15 mouse cellular contexts compared by ENCODE assay signal in the genomic region with DNA sequence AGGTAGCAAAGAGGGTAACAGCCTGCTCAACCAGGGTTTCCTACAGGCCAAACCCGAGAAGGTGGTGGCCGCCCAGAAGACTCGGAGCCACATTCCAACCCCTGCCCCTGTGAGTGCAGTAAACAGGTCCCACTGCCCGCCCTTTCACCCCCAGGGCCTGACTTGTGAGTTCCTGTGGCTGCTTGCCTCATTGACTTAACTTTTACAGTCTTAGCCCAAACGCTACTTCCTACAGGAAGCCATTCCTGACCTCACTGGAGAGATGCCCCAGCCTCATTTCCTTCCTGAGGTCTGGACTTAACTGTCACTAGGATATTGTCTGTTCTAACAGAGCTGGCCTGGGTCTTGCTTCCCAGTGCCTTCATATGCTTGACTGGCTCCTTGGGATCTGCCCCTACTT. TPM values are rescaled to one million over a fixed set of nuclear protein-coding genes. Genes with fewer than 3 reads are reported as not detected.
DNase-seq lines count a peak whose midpoint lies in the region; ATAC-seq and TF ChIP-seq lines count a peak whose summit lies in the region.
"Had no signal": no experiment of that assay in that cellular context is flagged by ENCODE, and none has a peak within 500 bp of the region (broad histone marks: within the 10 kb centered on the region; RNA-seq: fewer than 3 reads in every experiment).

No protein-coding gene starts in this region.

- DNase-seq in embryo, embryonic 10.5 days (ENCODE audit: low spot score): peak; percentile 22
- no peak for DNase-seq in embryo, embryonic 10 days (ENCODE audit: low spot score)
- peak; percentile 43 for DNase-seq in adrenal gland, postnatal 14 days
- no peak for DNase-seq in liver, embryonic 14.5 days (ENCODE audit: low read depth in 3 of 3, low spot score in 3 of 3)
- DNase-seq in cerebellum, postnatal 4 days (ENCODE audit: low spot score in 2 of 2): no peak
- DNase-seq in cerebellum, postnatal 10 days: no peak
- no peak for DNase-seq in embryo, embryonic 9.5 days (ENCODE audit: extremely low spot score)
- DNase-seq: B cell, adult 2 months; lung, adult 18-20 months; thymus, adult 2 months had no signal

- H3K4me2 ChIP-seq in kidney, embryonic 15.5 days: no peak overlapping the region
- H3K4me2 ChIP-seq in liver, embryonic 14.5 days (ENCODE audit: low read depth): no peak overlapping the region
- H3K4me2 ChIP-seq: heart, embryonic 11.5 days; hindbrain, embryonic 13.5 days had no signal

- no peak for TF ChIP-seq CTCF in liver, embryonic 14.5 days (IDR thresholded peaks at IDR 0.05; ENCODE audit: low read depth)

- 0 out of 2 replicates have a peak, but pooled peaks cover 4% of the 10 kb centered on the region for H3K4me1 ChIP-seq in kidney, embryonic 15.5 days
- no peaks in the 10 kb centered on the region for H3K4me1 ChIP-seq in liver, embryonic 14.5 days (replicated peaks; ENCODE audit: control insufficient read depth in 2 of 2, insufficient read depth in 2 of 2, low read length in 1 of 2)
- H3K4me1 ChIP-seq: embryonic facial prominence, embryonic 10.5 days; hindbrain, embryonic 13.5 days had no signal

- TF ChIP-seq EP300 in liver, embryonic 14.5 days (IDR thresholded peaks at IDR 0.05; ENCODE audit: low read depth): no peak

- H3K4me3 ChIP-seq in kidney, embryonic 15.5 days (replicated peaks): no peak overlapping the region
- no peak overlapping the region for H3K4me3 ChIP-seq in liver, embryonic 14.5 days (ENCODE audit: insufficient read depth in 1 of 2, low read depth in 2 of 2, low read length in 2 of 2)
- H3K4me3 ChIP-seq: embryonic facial prominence, embryonic 10.5 days; hindbrain, embryonic 13.5 days had no signal

- no peaks in the 10 kb centered on the region for H3K9me3 ChIP-seq in kidney, embryonic 15.5 days (replicated peaks)
- H3K9me3 ChIP-seq in liver, embryonic 14.5 days (ENCODE audit: control insufficient read depth, low read length): no peaks in the 10 kb centered on the region
- H3K9me3 ChIP-seq: embryonic facial prominence, embryonic 10.5 days; hindbrain, embryonic 13.5 days had no signal

- H3K36me3 ChIP-seq in kidney, embryonic 15.5 days: peaks cover 28% of the 10 kb centered on the region
- H3K36me3 ChIP-seq in liver, embryonic 14.5 days (replicated peaks; ENCODE audit: control insufficient read depth, insufficient read depth, low read depth): peaks cover 45% of the 10 kb centered on the region
- H3K36me3 ChIP-seq: hindbrain, embryonic 13.5 days had no signal

- H3K9ac ChIP-seq in kidney, embryonic 15.5 days: no peak overlapping the region
- H3K9ac ChIP-seq in liver, embryonic 14.5 days (replicated peaks): no peak overlapping the region
- H3K9ac ChIP-seq: hindbrain, embryonic 13.5 days had no signal

- peak overlapping the region; percentile 41; the same call in 1 of the 2 replicates for H3K27ac ChIP-seq in kidney, embryonic 15.5 days
- H3K27ac ChIP-seq in liver, embryonic 14.5 days: no peak overlapping the region
- H3K27ac ChIP-seq: embryonic facial prominence, embryonic 10.5 days; hindbrain, embryonic 13.5 days had no signal

- H3K27me3 ChIP-seq in kidney, embryonic 15.5 days: no peaks in the 10 kb centered on the region
- no peaks in the 10 kb centered on the region for H3K27me3 ChIP-seq in liver, embryonic 14.5 days (ENCODE audit: control insufficient read depth, insufficient read depth, low read length)
- H3K27me3 ChIP-seq: hindbrain, embryonic 13.5 days had no signal

- ATAC-seq in kidney, embryonic 15.5 days (replicated peaks; ENCODE audit: low FRiP score): peak; percentile 55; the same call in 1 of the 2 replicates
- 0 out of 2 replicates have a peak, but pooled peaks have one; percentile 13 for ATAC-seq in liver, embryonic 14.5 days (ENCODE audit: insufficient read depth)

- WGBS in kidney, embryonic 15.5 days: 41% methylated on average over 5 of the region's 5 CpGs
- 43% methylated on average over 5 of the region's 5 CpGs for WGBS in liver, embryonic 14.5 days (ENCODE audit: insufficient replicate concordance)

RNA-seq across cellular contexts. Expression of gene Gtsf1l, which starts 5.1 kb away (rescaled TPM):
- not detected in 2 replicates for total RNA-seq in adrenal gland, postnatal 14 days (2021)
- polyA plus RNA-seq in kidney, embryonic 15.5 days (2015; fragmentation: Nextera tagmentation; extraction: Ambion mirVana): not detected in 2 replicates
- polyA plus RNA-seq in liver, embryonic 14.5 days (2012; rRNA removed): not detected in 2 replicates
- polyA plus RNA-seq in liver, embryonic 14.5 days (2014; fragmentation: Nextera tagmentation; extraction: Ambion mirVana): not detected in 2 replicates
- total RNA-seq: left cerebral cortex, postnatal 14 days had no signal
- polyA plus RNA-seq: embryonic facial prominence, embryonic 10.5 days; heart, embryonic 11.5 days; hindbrain, embryonic 13.5 days; thymus, adult 2 months had no signal

RNA-seq across cellular contexts. Expression of gene Mybl2, which starts 28.1 kb away (rescaled TPM):
- 6.2 and 6.8 TPM in 2 replicates for total RNA-seq in adrenal gland, postnatal 14 days (2021)
- polyA plus RNA-seq in kidney, embryonic 15.5 days (2015; fragmentation: Nextera tagmentation; extraction: Ambion mirVana): 25.7 and 29.4 TPM in 2 replicates
- 28.7 and 33.7 TPM in 2 replicates for polyA plus RNA-seq in liver, embryonic 14.5 days (2012; rRNA removed)
- 30.8 and 33.5 TPM in 2 replicates for polyA plus RNA-seq in liver, embryonic 14.5 days (2014; fragmentation: Nextera tagmentation; extraction: Ambion mirVana)

Comparison
In these comparisons a context has a peak if more than half of its experiments do, and no peak if none do; other contexts are left out.
1. DNase-seq: peak in embryo, embryonic 10.5 days (single experiment) and adrenal gland, postnatal 14 days (single experiment); none in embryo, embryonic 10 days (single experiment), liver, embryonic 14.5 days (0 of 3), cerebellum, postnatal 4 days (0 of 2), cerebellum, postnatal 10 days (0 of 2) and embryo, embryonic 9.5 days (single experiment).